Mouse (Mus musculus) olfactory bulb, adult 2 months (tissue): ENCODE measurements around the gene Adh6b.

Experiments
- CTCF ChIP-seq: fragments of 200-500 bp; IDR thresholded peaks from 2 replicates; pipeline ENCODE4 v1.5.1; 2012; ENCODE audit warnings: low read depth, mild to moderate bottlenecking, low read length, moderate library complexity; ENCODE audit not compliant: insufficient read depth
- POLR2A ChIP-seq: fragments of 200-500 bp; IDR thresholded peaks from 2 replicates; pipeline ENCODE4 v1.6.1; 2012; ENCODE audit warnings: mild to moderate bottlenecking, low read depth, low read length, moderate library complexity; ENCODE audit not compliant: insufficient read depth

DNA sequence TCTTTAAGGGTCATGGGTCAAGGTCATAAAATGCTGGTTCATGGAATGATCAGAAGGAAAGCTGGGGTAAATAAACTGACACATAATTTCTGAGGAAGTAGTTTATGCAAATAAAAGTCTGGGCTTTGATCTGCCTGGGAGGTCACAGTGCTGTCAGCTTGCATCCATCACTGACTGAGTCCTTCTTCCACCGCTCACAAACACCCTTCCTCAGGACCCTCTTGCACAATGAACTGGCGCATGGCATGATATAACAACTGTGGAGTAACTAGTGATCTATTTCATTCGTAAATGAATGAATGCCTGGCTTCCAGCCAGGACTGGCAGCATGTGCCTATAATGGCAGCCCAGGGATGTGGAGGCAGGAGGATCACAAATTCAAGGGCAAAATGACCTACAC is 39.6 kb downstream of the Adh6b start:
- TF ChIP-seq POLR2A (no peak), CTCF (no peak)
